Mouse (Mus musculus): ENCODE results near the gene Rassf7. TPM values are rescaled to one million over a fixed set of nuclear protein-coding genes. Genes with fewer than 3 reads are reported as not detected.

The Rassf7 gene
- total and polyA plus RNA-seq, 2 experiments from 2014 or later, result 5.8 to 43.2 TPM

DNA sequence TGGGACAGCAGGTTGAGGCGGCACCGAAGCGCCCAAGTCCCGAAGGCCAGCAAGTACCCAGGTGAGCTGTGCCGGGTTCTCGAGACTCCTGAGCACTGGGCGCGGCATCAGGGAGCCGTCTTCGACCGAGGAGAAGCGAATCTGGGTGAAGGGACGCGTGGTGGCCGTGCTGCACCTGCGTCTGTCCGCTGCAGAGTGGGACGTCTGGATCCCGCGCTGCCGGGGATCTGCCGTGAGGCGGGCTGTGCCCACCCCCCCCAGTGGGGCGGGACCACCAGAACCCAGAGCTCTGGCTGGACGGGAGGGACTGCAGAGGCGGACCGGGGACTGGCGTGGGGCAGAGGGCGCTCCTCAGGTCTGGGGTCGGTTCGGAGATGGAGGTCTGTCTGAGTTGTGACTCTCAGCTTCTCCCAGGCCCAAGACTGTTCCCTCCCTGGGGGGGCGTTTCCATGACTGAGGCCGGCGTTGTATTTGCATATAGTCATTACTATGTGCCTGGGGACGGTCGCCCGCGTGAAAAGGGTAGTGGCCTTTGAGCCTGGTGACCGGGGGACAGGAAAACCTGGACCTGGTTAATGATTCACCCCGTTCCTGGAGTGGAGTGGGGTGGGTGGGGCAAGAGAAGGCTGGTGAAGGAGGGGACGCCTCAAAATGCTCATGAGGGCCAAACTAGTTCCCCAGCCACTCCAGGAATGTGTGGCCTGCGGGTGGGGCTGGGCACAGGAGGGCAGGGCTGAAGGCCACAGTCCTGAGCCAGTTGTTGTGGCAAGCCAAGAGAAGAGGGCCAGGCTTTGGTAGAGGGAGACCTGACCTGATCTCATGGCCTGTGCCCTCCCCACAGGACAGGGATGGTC, 447 bp downstream of the Rassf7 start:
- Histone ChIP-seq H3K36me3 (replicated peaks; ENCODE audit: control insufficient read depth, insufficient read depth, low read length) (no peaks in the 10 kb centered on the region), H3K9me3 (replicated peaks; ENCODE audit: control insufficient read depth, low read length) (no peaks in the 10 kb centered on the region), H3K27me3 (ENCODE audit: control insufficient read depth, insufficient read depth, low read length) (no peaks in the 10 kb centered on the region), H3K4me2 (ENCODE audit: low read depth, low read length) (peak overlapping the region; percentile 90), H3K4me3 (ENCODE audit: low read depth, low read length) (peak overlapping the region; percentile 56), H3K9ac (replicated peaks; ENCODE audit: low read depth, low read length) (peak overlapping the region; percentile 49; the same call in 1 of the 2 replicates), H3K4me1 (ENCODE audit: control insufficient read depth, insufficient read depth) (peaks cover 19% of the 10 kb centered on the region), H3K27ac (ENCODE audit: low read depth) (peak overlapping the region; percentile 52; the same call in 1 of the 2 replicates)
- WGBS, result 1% methylated on average over 42 of the region's 42 CpGs
- peak; percentile 52 for ATAC-seq (ENCODE audit: insufficient read depth, low read depth)
- peak; percentile 23 for DNase-seq (ENCODE audit: low spot score)
- TF ChIP-seq CTCF (IDR thresholded peaks at IDR 0.05; ENCODE audit: low read depth), result no peak
- no peak for TF ChIP-seq EP300 (IDR thresholded peaks at IDR 0.05; ENCODE audit: low read depth)

DNA sequence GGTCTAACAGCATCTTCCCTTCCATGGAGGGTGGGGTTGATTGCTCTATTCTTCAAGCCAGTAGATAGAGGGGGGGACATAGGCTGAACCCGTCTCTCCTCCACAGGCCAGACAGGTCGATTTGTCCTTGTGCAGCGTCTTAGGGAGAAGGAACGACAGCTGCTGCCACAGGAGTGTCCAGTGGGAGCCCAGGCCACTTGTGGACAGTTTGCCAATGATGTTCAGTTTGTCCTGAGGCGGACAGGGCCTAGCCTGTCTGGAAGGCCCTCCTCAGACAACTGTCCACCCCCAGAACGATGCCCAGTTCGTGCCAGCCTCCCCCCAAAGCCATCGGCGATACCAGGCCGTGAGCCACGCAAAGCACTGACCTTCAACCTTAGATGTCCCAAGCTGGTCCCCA, 1.2 kb downstream of the Rassf7 start:
- H3K4me3 ChIP-seq (ENCODE audit: low read depth, low read length), result no peak overlapping the region
- DNase-seq (ENCODE audit: low spot score) (no peak), ATAC-seq (ENCODE audit: insufficient read depth, low read depth) (no peak)
- no peaks in the 10 kb centered on the region for H3K36me3 ChIP-seq (replicated peaks; ENCODE audit: control insufficient read depth, insufficient read depth, low read length)
- H3K9ac ChIP-seq (replicated peaks; ENCODE audit: low read depth, low read length), result 0 out of 2 replicates have a peak overlapping the region, but pooled peaks have one; percentile 49
- H3K27ac ChIP-seq (ENCODE audit: low read depth), result no peak overlapping the region
- WGBS, result 91% methylated on average over 11 of the region's 11 CpGs
- peaks cover 24% of the 10 kb centered on the region for H3K4me1 ChIP-seq (ENCODE audit: control insufficient read depth, insufficient read depth)
- no peaks in the 10 kb centered on the region for H3K9me3 ChIP-seq (replicated peaks; ENCODE audit: control insufficient read depth, low read length)
- H3K4me2 ChIP-seq (ENCODE audit: low read depth, low read length), result peak overlapping the region; percentile 90; the same call in 1 of the 2 replicates
- TF ChIP-seq CTCF (IDR thresholded peaks at IDR 0.05; ENCODE audit: low read depth), result no peak
- no peak for TF ChIP-seq EP300 (IDR thresholded peaks at IDR 0.05; ENCODE audit: low read depth)
- no peaks in the 10 kb centered on the region for H3K27me3 ChIP-seq (ENCODE audit: control insufficient read depth, insufficient read depth, low read length)

DNA sequence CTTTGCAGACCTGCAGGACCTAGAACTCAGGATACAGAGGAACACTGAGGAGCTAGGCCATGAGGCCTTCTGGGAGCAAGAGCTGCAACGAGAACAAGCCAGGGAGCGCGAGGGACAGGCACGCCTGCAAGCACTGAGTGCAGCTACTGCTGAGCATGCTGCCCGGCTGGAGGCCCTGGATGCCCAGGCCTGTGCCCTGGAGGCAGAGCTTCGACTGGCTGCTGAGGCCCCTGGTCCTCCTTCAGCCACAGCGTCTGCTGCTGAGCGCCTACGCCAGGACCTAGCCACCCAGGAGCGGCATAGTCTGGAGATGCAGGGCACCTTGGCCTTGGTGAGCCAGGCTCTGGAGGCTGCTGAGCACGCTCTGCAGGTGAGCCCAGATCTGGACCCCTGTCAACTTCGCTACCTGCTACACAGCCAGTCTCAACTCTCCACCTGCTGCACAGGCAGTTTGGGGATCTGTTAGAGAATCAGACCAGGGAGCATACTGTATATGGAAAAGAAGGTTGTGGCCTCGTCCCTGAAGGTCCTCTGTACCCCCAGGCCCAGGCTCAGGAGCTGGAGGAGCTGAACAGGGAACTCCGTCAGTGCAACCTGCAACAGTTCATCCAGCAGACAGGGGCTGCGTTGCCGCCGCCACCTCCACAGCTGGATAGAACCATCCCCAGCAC, 1.8 kb downstream of the Rassf7 start:
- no peak for TF ChIP-seq CTCF (IDR thresholded peaks at IDR 0.05; ENCODE audit: low read depth)
- Histone ChIP-seq H3K9me3 (replicated peaks; ENCODE audit: control insufficient read depth, low read length) (no peaks in the 10 kb centered on the region), H3K4me1 (ENCODE audit: control insufficient read depth, insufficient read depth) (peaks cover 29% of the 10 kb centered on the region), H3K27me3 (ENCODE audit: control insufficient read depth, insufficient read depth, low read length) (no peaks in the 10 kb centered on the region), H3K36me3 (replicated peaks; ENCODE audit: control insufficient read depth, insufficient read depth, low read length) (no peaks in the 10 kb centered on the region), H3K9ac (replicated peaks; ENCODE audit: low read depth, low read length) (no peak overlapping the region), H3K4me3 (ENCODE audit: low read depth, low read length) (no peak overlapping the region), H3K27ac (ENCODE audit: low read depth) (no peak overlapping the region), H3K4me2 (ENCODE audit: low read depth, low read length) (no peak overlapping the region)
- 93% methylated on average over 17 of the region's 17 CpGs for WGBS
- ATAC-seq (ENCODE audit: insufficient read depth, low read depth) (no peak), DNase-seq (ENCODE audit: low spot score) (no peak)

- WGBS, result 78% methylated on average over 3 of the region's 3 CpGs
- Histone ChIP-seq H3K36me3 (replicated peaks; ENCODE audit: control insufficient read depth, insufficient read depth, low read length) (no peaks in the 10 kb centered on the region), H3K9me3 (replicated peaks; ENCODE audit: control insufficient read depth, low read length) (no peaks in the 10 kb centered on the region), H3K27ac (ENCODE audit: low read depth) (no peak overlapping the region), H3K27me3 (ENCODE audit: control insufficient read depth, insufficient read depth, low read length) (no peaks in the 10 kb centered on the region), H3K9ac (replicated peaks; ENCODE audit: low read depth, low read length) (no peak overlapping the region), H3K4me1 (ENCODE audit: control insufficient read depth, insufficient read depth) (peaks cover 35% of the 10 kb centered on the region), H3K4me2 (ENCODE audit: low read depth, low read length) (no peak overlapping the region), H3K4me3 (ENCODE audit: low read depth, low read length) (no peak overlapping the region)
- ATAC-seq (ENCODE audit: insufficient read depth, low read depth), result no peak
- DNase-seq (ENCODE audit: low spot score), result no peak
- TF ChIP-seq CTCF (IDR thresholded peaks at IDR 0.05; ENCODE audit: low read depth) (no peak), EP300 (IDR thresholded peaks at IDR 0.05; ENCODE audit: low read depth) (no peak)
These were observed 2.5 kb downstream of the Rassf7 start for GRCm38 (mm10) chr7:141218141-141218540.

GRCm38 (mm10) chr7:141218557-141219133, 3.0 kb downstream of the Rassf7 start:
- H3K36me3 ChIP-seq (replicated peaks; ENCODE audit: control insufficient read depth, insufficient read depth, low read length), result no peaks in the 10 kb centered on the region
- H3K9me3 ChIP-seq (replicated peaks; ENCODE audit: control insufficient read depth, low read length), result no peaks in the 10 kb centered on the region
- peaks cover 36% of the 10 kb centered on the region for H3K4me1 ChIP-seq (ENCODE audit: control insufficient read depth, insufficient read depth)
- no peaks in the 10 kb centered on the region for H3K27me3 ChIP-seq (ENCODE audit: control insufficient read depth, insufficient read depth, low read length)
- no peak for ATAC-seq (ENCODE audit: insufficient read depth, low read depth)
- WGBS, result 94% methylated on average over 5 of the region's 5 CpGs
- TF ChIP-seq EP300 (IDR thresholded peaks at IDR 0.05; ENCODE audit: low read depth) (no peak), CTCF (IDR thresholded peaks at IDR 0.05; ENCODE audit: low read depth) (no peak)
- H3K4me3 ChIP-seq (ENCODE audit: low read depth, low read length), result no peak overlapping the region
- no peak overlapping the region for H3K4me2 ChIP-seq (ENCODE audit: low read depth, low read length)
- DNase-seq (ENCODE audit: low spot score), result no peak
- H3K9ac ChIP-seq (replicated peaks; ENCODE audit: low read depth, low read length), result no peak overlapping the region
- H3K27ac ChIP-seq (ENCODE audit: low read depth), result no peak overlapping the region
